Mouse (Mus musculus) midbrain, embryonic 16.5 days (tissue): ENCODE results near the gene Zbtb9. TPM values are rescaled to one million over a fixed set of nuclear protein-coding genes. Genes with fewer than 3 reads are reported as not detected.

Experiments used
- ATAC-seq: fragments of 200-750 bp; cut with Nextera tagmentation; 2 replicates; pipeline ENCODE4 v1.8.0; 2017; ENCODE audit warnings: moderate TSS enrichment
- H3K27ac ChIP-seq: fragments of 300-500 bp; sonication (generic); 2 replicates; pipeline ENCODE4 v1.5.1; 2014; ENCODE audit warnings: mild to moderate bottlenecking, low read length, mixed read lengths
- H3K27me3 ChIP-seq: fragments of 300-500 bp; sonication (generic); 2 replicates; pipeline ENCODE4 v1.6.1; 2014; ENCODE audit warnings: low read depth, low read length, mixed read lengths; ENCODE audit not compliant: control insufficient read depth, insufficient read depth
- H3K36me3 ChIP-seq: fragments of 300-500 bp; sonication (generic); 2 replicates; pipeline ENCODE4 v1.6.1; 2014; ENCODE audit warnings: mild to moderate bottlenecking, low read length, moderate library complexity, mixed read lengths; ENCODE audit not compliant: control insufficient read depth, insufficient read depth
- H3K4me1 ChIP-seq: fragments of 300-500 bp; sonication (generic); 2 replicates; pipeline ENCODE4 v1.6.1; 2014; ENCODE audit warnings: mild to moderate bottlenecking, low read length, mixed read lengths; ENCODE audit not compliant: control insufficient read depth, insufficient read depth
- H3K4me2 ChIP-seq: fragments of 300-500 bp; sonication (generic); 2 replicates; pipeline ENCODE4 v1.6.1; 2014; ENCODE audit warnings: mild to moderate bottlenecking, low read length, mixed read lengths
- H3K4me3 ChIP-seq: fragments of 300-500 bp; sonication (generic); 2 replicates; pipeline ENCODE4 v1.5.1; 2014; ENCODE audit warnings: low read depth, mild to moderate bottlenecking, low read length, moderate library complexity, mixed read lengths
- H3K9ac ChIP-seq: fragments of 300-500 bp; sonication (generic); 2 replicates; pipeline ENCODE4 v1.6.1; 2014; ENCODE audit warnings: low read depth, low read length, mixed read lengths
- H3K9me3 ChIP-seq: fragments of 300-500 bp; sonication (generic); replicated peaks from 2 replicates; pipeline ENCODE4 v1.6.1; 2014; ENCODE audit warnings: mild to moderate bottlenecking, low read length, mixed read lengths; ENCODE audit not compliant: control insufficient read depth, poor library complexity, severe bottlenecking
- WGBS: fragments of 180-500 bp; shearing (Covaris S2); extraction: QIAGEN DNeasy Blood & Tissue Kit; methylation state at CpG from one replicate; pipeline ENCODE4 v1.1.7; 2014; 5-methylcytosine and 5-hydroxymethylcytosine counted together
- polyA plus RNA-seq: library from polyadenylated mRNA; unstranded; fragments of >200 nt; fragmentation: Nextera tagmentation; extraction: Ambion mirVana; gene quantifications from 2 replicates; pipeline ENCODE4 v1.2.1, GENCODE M21; 2015

Gene Zbtb9
- polyA plus RNA-seq, 1 experiment from 2014 or later: 13.8 TPM

DNA sequence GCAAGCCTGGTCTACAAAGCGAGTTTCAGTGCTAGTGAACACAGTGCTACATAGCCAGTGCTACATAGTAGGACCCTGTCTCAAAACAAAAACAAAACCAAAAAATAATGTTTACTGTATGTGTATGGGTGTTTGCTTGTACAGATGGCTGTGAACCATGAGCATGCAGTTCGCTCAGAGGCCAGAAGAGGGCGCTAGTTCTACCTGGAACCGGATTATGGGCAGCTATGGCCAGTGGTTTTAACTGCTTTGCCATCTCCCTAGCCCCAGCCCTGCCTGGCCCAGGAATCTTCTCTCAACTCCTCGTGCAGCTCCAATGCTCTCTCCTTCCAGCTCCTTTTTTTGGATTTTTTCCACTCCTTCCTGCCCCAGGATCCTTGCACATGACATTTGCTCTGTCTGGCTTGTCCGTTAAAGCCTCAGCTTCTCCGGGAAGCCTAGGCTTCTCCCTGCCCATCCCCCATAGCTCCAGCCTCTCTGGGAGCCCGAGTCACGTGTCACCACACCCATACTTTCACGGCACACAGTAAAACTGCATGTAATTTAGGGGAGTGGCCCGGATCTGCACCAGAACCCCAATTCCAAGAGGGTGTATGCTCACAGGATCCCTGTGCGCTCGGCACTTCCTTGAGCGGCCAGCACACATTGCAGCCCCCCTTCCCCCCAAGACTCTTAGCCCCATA is 74.9 kb downstream of the Zbtb9 start:
- 81% methylated on average over 14 of the region's 14 CpGs for WGBS
- no peak for ATAC-seq

DNA sequence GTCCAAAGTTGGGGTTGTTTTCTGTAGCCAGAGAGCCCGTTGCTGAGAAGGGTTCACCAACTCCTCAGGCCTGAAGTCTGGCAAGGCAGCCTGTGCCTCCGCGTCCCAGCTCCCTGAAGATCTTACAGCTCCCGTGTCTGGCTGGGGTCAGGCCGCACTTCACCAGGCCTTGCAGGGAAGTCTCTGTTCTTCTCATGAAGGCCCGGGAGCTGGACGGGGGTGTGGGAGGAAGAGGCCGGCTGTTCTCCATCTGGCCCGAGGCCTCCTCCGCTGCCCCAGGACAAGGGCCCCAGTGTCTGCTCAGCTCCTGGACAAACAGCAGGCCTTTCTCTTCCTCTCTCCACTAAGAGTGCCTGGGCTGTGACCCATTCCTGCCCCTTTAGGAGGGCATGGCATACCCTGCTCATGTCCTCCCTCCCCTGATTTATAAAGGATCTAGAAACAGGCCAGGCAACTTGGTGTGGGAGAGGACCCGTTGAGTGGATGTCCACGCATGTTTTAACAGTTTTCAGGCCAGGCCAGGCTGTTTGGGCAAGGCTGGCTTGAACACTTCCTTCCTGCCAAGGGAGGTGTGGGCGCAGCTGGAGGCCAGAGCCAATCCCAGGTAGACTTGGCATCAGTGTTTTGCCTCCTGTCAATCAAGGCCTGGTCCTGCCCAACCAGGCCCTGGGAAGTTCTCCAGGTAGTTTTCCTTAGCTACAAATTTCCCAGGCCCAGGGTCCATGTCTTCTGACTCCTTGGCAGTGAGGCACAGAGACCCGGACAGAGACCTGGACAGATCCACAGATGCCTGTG is 75.7 kb downstream of the Zbtb9 start:
- Histone ChIP-seq H3K9ac (no peak overlapping the region), H3K4me1 (no peaks in the 10 kb centered on the region), H3K4me3 (no peak overlapping the region), H3K27ac (no peak overlapping the region), H3K9me3 (no peaks in the 10 kb centered on the region), H3K27me3 (no peaks in the 10 kb centered on the region), H3K4me2 (no peak overlapping the region), H3K36me3 (no peaks in the 10 kb centered on the region)
- ATAC-seq: no peak
- WGBS: 82% methylated on average over 14 of the region's 14 CpGs

More for the DNA sequence above, 74.9 kb downstream of the Zbtb9 start:
- Histone ChIP-seq H3K27ac (no peak overlapping the region), H3K4me2 (no peak overlapping the region), H3K27me3 (no peaks in the 10 kb centered on the region), H3K36me3 (no peaks in the 10 kb centered on the region), H3K9ac (no peak overlapping the region), H3K4me3 (no peak overlapping the region), H3K9me3 (no peaks in the 10 kb centered on the region), H3K4me1 (no peaks in the 10 kb centered on the region)

DNA sequence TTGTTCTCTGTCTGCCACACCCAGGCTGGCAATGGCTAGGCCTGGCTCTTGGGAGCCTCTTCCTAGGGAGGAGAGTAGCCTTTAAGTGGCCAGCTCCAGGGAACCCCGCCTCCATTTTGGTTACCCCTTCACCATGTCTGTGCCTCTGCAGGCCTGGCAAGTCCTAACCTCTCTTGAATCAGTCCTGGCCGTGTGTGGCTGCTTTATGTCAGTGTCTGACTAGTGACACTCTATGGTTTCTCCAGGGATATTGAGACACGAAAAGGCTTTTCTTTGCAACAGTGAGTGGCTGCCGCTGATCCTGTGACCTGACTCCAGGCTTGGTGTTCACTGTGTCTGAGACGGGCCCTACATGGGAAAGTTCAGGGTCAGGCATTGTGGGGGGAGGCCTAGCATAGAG is 77.9 kb downstream of the Zbtb9 start:
- Histone ChIP-seq H3K27ac (no peak overlapping the region), H3K9me3 (no peaks in the 10 kb centered on the region), H3K4me2 (no peak overlapping the region), H3K4me1 (no peaks in the 10 kb centered on the region), H3K36me3 (no peaks in the 10 kb centered on the region), H3K9ac (no peak overlapping the region), H3K4me3 (no peak overlapping the region), H3K27me3 (peaks cover 9% of the 10 kb centered on the region)
- ATAC-seq: no peak
- 66% methylated on average over 5 of the region's 5 CpGs for WGBS

DNA sequence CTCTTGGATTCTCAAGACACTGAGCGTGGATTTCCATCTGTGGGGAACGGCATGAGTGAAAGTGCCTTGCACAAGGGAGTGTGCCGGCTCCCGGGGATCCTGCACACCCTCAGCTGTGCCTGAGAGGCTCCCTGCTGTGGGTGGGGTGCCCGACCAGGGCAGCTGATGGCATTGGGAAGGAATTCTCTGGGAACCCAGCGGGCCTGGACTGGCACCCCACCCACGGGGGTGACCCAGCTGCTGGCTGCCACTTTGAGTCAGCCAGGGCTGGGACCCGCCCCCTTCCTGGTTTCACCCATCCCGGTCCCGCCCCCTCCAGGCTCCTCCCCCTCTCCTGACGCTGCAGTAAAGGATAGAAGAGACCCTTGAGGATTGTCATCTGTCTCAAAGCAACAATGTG is 78.5 kb downstream of the Zbtb9 start:
- H3K9me3 ChIP-seq: no peaks in the 10 kb centered on the region
- H3K4me1 ChIP-seq: no peaks in the 10 kb centered on the region
- H3K9ac ChIP-seq: no peak overlapping the region
- no peak overlapping the region for H3K4me2 ChIP-seq
- no peak for ATAC-seq
- no peak overlapping the region for H3K27ac ChIP-seq
- no peaks in the 10 kb centered on the region for H3K36me3 ChIP-seq
- H3K4me3 ChIP-seq: no peak overlapping the region
- H3K27me3 ChIP-seq: peaks cover 14% of the 10 kb centered on the region
- WGBS: 38% methylated on average over 10 of the region's 11 CpGs

DNA sequence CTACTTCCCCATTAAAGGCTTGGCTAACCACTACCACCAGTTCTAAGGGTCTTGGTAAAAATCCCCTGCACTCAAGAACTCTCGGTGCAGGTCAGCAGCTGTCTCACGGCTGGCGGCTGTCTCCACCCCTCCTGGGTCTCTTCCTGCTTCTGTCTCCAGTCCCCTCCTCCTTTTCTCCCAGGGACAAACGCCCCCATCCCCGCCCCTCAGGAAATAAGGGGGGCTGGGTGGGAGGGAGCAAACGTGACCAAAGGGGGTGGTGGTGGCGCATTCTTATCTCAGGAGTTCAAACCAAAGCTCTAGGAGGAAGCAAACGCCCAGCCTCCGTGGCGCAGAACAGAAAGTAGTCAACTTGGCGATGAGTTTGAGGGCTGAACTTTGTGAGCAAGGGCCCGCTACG is 83.2 kb downstream of the Zbtb9 start:
- 0% methylated on average over 13 of the region's 13 CpGs for WGBS
- peaks cover 41% of the 10 kb centered on the region for H3K27me3 ChIP-seq

DNA sequence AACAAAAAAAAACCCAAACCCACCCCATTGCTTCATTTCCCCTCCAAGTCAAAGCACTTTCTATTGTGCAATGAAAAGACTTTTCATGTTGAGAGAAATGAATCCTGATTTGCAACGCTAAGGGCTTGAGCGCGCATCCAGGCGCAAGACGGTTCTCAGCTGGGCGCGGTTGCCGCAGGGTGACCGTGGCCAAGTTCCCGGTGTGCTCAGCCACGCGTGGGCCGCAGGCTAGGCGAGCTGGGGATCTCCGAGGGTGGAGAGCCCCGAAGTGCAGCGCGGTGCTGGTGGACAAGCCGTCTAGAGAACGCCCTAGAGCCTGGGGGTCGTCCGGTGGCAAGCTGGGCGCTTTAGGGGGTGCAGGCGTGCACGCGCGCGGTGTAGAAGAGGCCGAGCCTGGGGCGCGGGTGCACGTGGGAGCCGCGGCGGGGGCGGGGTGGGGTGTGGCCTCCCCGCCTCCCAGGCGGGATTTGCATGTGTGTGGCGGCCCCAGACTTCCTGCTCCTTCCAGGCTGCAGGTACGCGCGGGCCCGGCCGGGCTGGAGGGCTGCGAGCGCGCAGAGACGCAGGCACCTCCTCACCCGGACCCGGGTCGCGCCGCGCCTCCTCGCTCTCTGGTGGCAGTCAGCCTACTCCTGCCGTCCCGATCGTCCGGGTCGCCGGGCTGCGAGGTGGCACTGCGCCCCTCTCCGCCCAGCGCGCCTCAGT is 84.0 kb downstream of the Zbtb9 start, which contains the start of gene Itpr3:
TSS of gene Itpr3 (plus strand) at position 493 of the 705 bp plus-strand sequence.
- peak; percentile 36; the same call in 1 of the 2 replicates for ATAC-seq
- Histone ChIP-seq H3K9me3 (no peaks in the 10 kb centered on the region), H3K9ac (peak within 1 kb of the TSS; percentile 58), H3K27ac (no peak within 1 kb of the TSS), H3K27me3 (peaks cover 41% of the 10 kb centered on the region), H3K4me3 (peak within 1 kb of the TSS; percentile 47), H3K4me1 (peaks cover 6% of the 10 kb centered on the region; the same call in 1 of the 2 replicates), H3K4me2 (peak within 1 kb of the TSS; percentile 78), H3K36me3 (no peaks in the 10 kb centered on the region)
- under 1% methylated on average over 64 of the region's 66 CpGs for WGBS

More for the DNA sequence above, 83.2 kb downstream of the Zbtb9 start:
- H3K4me2 ChIP-seq: no peak overlapping the region; the same call in 1 of the 2 replicates
- no peaks in the 10 kb centered on the region for H3K9me3 ChIP-seq
- no peak overlapping the region for H3K27ac ChIP-seq
- H3K9ac ChIP-seq: no peak overlapping the region
- no peaks in the 10 kb centered on the region for H3K36me3 ChIP-seq
- peaks cover 6% of the 10 kb centered on the region; the same call in 1 of the 2 replicates for H3K4me1 ChIP-seq
- no peak overlapping the region for H3K4me3 ChIP-seq
- no peak for ATAC-seq

DNA sequence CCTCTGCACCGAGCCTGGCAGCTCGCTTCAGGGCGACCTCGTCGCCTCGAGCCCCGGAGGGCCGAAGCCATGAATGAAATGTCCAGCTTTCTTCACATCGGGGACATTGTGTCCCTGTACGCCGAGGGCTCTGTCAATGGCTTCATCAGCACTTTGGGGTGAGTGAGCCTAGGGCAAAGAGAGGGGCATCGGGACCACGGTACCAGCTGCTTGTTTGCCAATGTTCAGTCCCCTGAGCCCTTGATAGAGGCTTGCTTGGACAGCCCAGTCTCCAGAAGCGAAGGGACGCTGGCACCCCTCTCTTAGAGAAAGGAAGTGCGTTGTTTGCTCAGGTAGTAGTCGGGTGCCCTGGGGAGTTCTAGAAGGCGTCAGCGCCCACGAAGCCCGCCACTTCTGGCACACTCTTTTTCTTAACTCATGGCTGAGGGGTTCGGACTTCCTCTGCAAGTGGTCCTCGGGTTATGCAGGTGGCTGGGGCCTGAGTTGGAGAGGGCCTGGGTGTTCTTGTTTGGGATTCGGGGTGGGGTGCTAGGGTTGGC is 84.6 kb downstream of the Zbtb9 start:
- Histone ChIP-seq H3K36me3 (no peaks in the 10 kb centered on the region), H3K27ac (no peak overlapping the region), H3K9me3 (no peaks in the 10 kb centered on the region), H3K9ac (peak overlapping the region; percentile 58), H3K4me2 (peak overlapping the region; percentile 78), H3K4me3 (peak overlapping the region; percentile 47), H3K27me3 (peaks cover 41% of the 10 kb centered on the region), H3K4me1 (peaks cover 6% of the 10 kb centered on the region; the same call in 1 of the 2 replicates)
- no peak for ATAC-seq
- WGBS: 2% methylated on average over 24 of the region's 24 CpGs
